Mouse (Mus musculus): ENCODE measurements around the gene Bloc1s5.

The Bloc1s5 gene

DNA sequence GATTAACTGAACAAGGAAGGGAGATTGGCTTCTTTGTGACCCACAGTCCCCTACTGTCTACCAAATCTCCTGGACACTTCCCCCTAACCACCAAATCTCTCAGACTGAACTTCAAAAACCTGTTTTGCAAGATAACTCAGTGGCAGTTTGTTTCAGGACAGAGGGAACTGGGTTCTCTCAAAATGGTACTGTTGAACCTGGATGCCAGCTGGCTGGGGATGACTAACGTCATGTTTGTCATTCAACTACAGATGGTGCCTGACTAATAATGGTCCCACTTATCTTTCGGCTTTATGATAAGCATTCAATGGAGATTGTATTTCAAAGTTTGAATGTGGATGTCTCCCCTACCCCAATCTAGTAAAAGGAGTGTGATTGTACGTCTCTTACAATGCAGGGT, 60.2 kb downstream of the Bloc1s5 start:
- in situ Hi-C loops (cut with MboI, MseI) = loop anchor here (10.0 kb wide), 1 partner anchor 230 kb away; the partner anchor contains the start of gene Bmp6

DNA sequence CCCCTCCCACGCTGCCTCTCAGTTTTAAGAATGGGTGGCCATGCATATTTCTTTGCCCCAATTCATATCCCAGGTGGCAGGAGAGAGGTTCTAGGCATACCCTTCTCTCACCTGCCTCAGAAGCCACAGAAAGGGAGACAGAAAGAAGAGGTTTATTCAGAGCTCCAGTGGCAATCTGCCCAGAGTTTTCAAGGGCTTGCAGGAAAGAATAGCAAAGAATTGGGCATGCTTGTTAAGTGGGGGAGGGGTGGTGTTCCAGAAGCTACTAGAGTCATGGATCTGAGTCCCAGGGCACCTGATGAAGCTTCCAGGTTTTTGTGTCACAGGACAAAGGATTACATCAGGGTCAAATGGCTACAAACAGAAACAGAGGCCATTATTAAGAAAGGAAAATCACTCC, 61.6 kb downstream of the Bloc1s5 start:
- in situ Hi-C loops (cut with MboI, MseI) = loop anchor here (10.0 kb wide), 1 partner anchor 228 kb away; the partner anchor contains the start of gene Bmp6

GRCm38 (mm10) chr13:38565245-38565644, 69.7 kb downstream of the Bloc1s5 start:
- in situ Hi-C loops (cut with MboI, MseI) = no loop called here

- in situ Hi-C loops (cut with MboI, MseI) = no loop called here
These were observed 80.3 kb downstream of the Bloc1s5 start for GRCm38 (mm10) chr13:38554611-38555010.

- in situ Hi-C loops (cut with MboI, MseI) = no loop called here
These were observed 80.7 kb downstream of the Bloc1s5 start for GRCm38 (mm10) chr13:38554210-38554609.

GRCm38 (mm10) chr13:38548681-38549080, 86.2 kb downstream of the Bloc1s5 start:
- in situ Hi-C loops (cut with MboI, MseI) = no loop called here

DNA sequence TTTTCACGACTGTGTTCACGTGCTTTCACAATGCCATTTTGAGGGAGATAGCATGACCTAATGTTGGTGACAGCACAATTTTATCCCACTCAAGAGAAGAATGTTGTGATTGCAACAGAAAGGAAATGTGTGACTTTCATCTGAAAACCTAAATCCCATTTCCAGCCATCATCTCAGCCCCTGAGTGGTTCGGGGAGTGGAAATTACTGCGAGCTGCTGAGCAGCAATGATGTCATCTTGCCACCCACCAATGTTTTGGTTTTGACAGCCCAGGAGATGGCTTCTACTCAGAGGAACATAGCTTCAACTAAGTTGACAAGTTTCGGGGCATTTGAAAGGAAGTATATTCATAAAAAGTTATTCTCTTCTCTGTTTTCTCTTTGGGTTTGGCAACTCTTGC, 87.2 kb downstream of the Bloc1s5 start:
- in situ Hi-C loops (cut with MboI, MseI) = no loop called here

DNA sequence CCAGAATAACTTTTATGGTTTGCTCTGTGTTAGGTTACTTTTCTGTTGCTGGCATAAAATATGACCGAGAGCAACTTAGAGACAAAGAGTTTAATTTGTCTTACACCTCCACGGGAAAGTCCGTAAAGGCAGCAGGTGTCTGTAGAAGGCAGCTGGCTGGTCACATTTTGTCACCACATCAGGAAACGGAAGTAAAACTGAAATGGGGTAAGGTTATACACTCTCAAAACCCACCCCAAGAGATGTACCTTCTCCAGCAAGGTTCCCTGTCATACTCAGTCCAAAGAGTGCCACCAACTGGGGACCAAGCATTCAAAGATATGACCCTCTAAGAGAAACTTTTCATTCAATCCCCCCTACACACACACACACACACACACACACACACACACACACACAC, 88.2 kb downstream of the Bloc1s5 start:
- in situ Hi-C loops (cut with MboI, MseI) = no loop called here

DNA sequence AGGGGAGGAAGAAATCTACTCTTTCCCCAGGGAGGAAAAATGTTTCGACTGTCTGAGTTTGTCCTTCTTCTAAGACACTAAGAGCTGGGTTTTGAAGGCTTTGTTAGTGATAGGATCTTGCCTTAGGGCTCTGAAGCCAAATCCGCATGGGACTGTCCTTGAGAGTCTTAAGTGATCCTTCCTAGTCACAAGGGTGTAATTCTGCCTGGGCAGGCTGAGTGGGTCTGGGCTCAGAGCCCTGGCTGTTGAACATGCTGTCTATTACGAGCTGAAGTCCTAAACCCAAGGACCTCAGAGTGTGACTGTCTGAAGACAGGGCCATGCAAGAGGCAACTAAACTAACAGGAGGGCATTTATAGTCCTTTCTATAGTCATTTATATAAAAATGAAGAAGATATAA, 89.4 kb downstream of the Bloc1s5 start:
- in situ Hi-C loops (cut with MboI, MseI) = no loop called here

GRCm38 (mm10) chr13:38544769-38545445, 90.0 kb downstream of the Bloc1s5 start:
- in situ Hi-C loops (cut with MboI, MseI) = no loop called here

DNA sequence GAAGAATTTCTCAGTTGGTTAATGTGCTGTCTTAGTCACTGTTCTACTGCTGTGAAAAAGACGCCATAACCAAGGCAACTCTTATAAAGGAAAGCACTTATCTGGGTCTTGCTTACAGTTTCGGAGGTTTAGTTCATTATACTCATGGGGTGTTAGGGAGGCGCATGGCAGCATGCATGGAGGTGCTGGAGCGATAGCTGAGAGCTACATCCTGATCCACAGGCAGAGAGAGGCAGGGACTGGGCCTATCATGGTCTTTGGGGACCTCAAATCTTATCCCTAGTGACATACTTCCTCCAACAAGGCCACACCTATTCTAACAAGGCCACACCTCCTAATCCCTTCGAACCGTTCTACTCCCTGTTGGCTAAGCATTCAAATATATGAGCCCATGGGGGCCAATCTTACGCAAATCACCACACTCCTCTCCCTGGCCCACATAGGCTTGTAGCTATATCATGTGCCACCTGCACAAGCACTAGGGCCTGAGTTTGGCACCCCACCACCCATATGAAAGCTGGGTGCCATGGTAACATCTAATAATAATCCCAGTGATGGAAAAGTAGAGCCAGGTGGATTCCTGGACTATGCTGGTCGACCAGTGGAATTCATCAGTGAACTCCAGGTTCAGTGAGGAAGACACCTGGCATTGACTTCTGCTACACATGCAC, 91.3 kb downstream of the Bloc1s5 start:
- in situ Hi-C loops (cut with MboI, MseI) = no loop called here
